Mouse (Mus musculus) adrenal gland, postnatal 36 days (tissue): ENCODE results near the gene Smdt1. TPM values are rescaled to one million over a fixed set of nuclear protein-coding genes. Genes with fewer than 3 reads are reported as not detected.
"Not testable (repeated sequence)": the region's sequence is repeated elsewhere in the genome, so short reads cannot be mapped to it uniquely, and the experiment has no call there.

Source experiments
- DNase-seq, 2 experiments: peaks; one replicate each; pipeline ENCODE4 v3.0.0; 2021; ENCODE audit warnings: mixed read lengths in 1 of 2
- total RNA-seq, 2 experiments: library from RNA; stranded (reverse); gene quantifications; 2 replicates each; pipeline ENCODE4 v1.2.3; 2021

Smdt1 gene
- total RNA-seq, 2 experiments from 2014 or later: 166 to 186 TPM

DNA sequence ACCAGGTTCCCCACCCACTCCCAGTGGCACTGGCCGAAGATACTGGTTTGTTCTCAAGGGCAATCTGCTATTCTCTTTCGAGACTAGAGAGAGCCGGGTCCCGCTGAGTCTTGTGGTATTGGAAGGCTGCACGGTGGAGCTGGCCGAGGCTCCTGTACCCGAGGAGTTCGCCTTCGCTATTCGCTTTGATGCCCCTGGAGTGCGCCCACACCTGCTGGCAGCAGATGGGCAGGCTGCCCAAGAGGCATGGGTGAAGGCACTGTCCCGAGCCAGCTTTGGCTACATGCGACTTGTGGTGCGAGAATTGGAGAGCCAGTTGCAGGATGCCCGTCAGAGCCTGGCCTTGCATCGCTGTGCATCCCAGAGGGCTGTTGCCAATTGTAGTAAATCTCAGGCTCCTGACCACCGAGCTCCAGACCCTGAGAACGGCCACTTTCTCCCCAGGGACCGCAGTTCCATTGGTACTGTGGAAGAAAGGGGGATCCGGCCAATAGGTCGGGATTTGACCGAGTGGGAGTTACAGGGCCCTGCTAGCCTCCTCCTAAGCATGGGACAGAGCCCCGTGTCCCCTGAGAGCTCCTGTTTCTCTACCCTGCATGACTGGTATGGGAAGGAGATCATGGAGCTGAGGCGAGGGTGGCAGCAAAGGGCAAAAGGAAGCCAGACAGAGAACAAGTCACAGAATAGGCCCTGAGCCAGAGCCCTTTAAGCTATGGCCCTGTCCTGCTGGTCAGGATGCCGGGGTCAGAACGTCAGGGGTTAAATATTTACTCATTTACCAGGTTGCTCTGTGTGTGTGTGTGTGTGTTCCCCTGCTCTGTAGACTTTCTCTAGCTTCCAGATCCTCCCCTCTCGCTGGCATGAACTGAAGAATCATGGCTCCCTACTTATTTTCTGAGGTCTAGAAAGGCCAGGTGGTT, 4.9 kb downstream of the Smdt1 start:
- DNase-seq: no peak

GRCm38 (mm10) chr15:82344971-82345370, 6.2 kb downstream of the Smdt1 start:
- DNase-seq: no peak

DNA sequence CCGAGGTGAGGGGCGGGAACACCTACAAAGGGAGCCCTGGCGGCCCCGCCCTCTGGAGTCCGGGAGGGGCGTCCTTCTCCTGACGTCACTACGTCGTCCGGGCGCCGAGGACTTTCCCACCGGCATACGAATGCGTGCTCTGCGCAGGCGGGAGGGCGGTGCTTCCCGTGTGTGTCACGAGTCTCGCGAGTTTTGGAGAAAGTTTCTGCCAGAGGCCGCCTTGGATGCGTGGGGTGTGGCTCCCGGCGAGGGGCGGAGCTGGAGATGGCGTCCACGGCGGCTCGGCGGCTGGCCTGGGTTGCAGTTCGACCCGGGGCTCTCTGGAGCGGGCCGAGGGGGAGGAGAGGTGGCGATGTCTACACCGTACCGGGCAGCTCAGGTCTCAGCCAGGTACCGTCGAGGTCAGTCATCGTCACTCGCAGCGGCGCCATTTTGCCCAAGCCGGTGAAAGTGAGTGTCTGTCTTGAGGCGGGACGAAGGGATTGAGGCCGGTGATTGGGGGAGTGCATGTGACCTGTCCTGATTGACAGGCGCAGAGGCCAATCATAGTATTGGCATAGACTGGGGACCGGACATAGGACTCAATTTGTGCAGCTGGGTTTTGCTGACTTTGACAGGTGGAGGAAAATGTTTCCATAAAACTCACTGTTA, 7.2 kb downstream of the Smdt1 start:
- peak; percentile 98 for DNase-seq

GRCm38 (mm10) chr15:82346580-82347302, 8.0 kb downstream of the Smdt1 start:
- no peak for DNase-seq

DNA sequence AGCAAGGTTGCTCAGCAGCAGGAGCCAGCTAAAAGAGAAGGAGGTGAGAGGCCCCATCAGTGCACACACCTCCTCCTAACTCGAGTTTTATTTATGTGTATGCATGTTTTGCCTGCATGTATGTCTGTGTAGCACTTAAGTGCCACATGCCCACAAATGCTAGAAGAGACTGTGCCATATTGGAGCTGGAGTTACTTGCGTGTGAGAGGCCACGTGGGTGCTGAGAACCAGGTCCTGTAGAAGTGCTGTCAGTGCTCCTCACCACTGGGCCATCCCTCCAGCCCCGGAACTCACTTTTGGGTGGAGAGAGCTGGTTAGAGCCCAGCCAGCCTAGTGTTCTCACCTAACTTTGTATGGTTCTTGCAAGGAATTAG, 8.5 kb downstream of the Smdt1 start:
- no peak for DNase-seq

GRCm38 (mm10) chr15:82347852-82348251, 9.1 kb downstream of the Smdt1 start:
- no peak for DNase-seq

DNA sequence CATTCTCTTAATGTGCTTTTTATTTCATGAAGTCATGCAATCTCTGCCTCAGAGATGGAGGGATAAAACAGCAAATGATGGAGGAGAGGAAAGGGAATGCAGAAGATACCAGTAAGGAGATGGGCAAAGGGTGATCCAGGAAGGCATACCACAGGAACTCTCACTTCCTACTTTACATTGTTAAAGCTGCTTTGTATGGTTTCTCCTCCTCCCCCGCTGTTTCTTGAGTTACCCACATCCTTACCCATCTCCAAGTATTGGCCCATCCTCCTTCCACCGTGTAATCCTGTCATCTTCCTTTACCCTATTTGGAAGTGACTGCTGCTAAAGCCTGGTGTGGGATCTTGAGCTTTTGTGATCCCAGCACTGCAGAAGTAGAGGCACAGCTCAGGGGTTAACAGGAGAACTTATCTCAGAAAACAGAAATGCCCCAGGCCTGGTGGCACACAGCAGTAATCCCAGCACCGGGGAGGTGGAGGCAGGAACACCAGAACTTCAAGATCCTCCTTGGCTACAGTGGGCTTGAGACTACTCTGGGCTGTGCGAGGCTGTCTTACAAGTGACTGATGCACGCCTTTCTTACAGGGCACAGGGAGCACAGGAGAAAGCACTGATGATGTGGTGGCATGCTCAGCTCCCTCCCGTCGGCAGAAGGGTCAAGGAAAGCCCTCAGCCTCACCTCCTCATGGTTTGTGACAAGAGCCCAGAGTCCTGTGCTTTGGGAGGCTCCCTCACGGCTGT, 9.7 kb downstream of the Smdt1 start:
- DNase-seq: no peak

GRCm38 (mm10) chr15:82348999-82349341, 10.2 kb downstream of the Smdt1 start:
- no peak for DNase-seq

DNA sequence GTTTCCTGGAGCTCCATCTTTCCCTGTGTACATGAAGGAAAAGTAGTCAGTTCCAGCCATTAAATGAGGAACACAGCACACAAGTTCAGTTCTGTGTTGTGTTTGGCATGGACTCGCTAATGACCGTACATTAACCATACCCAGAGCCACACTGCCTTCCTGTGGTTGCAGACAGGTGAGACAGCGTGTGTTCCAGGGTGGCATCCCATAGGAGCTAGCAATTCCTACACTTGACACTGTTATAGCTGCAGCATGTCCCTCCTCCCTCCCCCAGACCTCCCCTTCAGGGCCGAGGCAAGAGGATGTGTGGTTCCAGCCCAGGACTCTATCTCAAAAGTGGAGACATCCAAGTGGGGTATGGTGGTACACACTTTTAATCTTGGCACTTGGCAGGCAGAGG, 11.6 kb downstream of the Smdt1 start:
- DNase-seq: no peak

DNA sequence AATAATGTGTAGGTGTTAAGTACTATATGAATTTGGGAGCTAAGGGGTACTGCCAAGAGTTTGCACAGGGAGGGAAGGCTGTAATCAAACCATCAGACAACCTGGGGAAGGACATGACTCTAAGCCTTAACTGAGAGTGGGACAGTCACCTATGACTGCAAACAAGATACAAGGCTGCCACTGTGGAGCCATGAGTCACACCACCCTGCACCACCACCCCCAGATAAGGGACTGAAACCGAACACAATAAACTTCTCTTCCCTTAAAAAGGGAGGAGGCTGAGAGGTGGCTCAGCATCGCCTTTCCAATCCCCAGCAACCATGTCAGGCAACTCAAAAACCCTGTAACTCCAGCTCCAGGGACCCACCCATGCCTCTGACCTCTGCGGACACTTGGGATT, 12.7 kb downstream of the Smdt1 start:
- peak in 1 of 2 experiments; percentile 28 for DNase-seq

DNA sequence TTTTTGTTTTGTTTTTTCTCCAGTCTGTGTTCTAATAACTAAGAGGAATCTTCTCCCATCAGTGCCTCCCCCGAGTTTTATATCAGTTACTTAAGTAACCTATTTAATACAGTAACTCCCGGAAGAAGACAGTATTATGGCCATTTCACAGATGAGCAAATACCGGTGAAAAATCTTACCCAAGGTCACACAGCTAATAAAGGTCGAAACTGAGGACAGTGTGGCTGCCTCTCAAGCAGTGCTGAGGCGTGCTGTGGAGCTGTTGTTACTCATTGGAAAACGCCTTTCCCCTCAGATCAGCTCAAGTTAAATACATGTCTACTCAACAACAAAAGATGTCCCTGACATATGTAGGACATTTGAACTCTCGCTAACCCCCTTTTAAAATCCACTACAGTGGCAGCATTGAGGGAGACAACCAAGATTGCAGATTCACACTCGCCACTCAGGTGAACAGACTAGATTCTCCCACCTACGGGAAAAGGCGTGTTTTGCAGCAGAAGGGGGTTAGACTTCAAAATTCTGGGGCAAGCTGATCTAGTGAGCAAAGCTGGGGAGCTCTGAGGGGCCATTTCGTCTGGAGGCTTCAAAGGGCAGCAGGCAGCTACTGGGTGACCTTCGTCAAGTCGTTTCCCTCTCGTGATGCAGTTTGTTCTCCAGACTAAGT, 14.5 kb downstream of the Smdt1 start:
- DNase-seq: peak in 1 of 2 experiments; percentile 23

GRCm38 (mm10) chr15:82353745-82354113, 15.0 kb downstream of the Smdt1 start:
- DNase-seq: no peak

- peak; percentile 98 to 99 for DNase-seq
Observed at GRCm38 (mm10) chr15:82354126-82354945, 15.6 kb downstream of the Smdt1 start, which contains the start of gene Ndufa6. Ndufa6 (minus strand) TSS chr15:82354322.

DNA sequence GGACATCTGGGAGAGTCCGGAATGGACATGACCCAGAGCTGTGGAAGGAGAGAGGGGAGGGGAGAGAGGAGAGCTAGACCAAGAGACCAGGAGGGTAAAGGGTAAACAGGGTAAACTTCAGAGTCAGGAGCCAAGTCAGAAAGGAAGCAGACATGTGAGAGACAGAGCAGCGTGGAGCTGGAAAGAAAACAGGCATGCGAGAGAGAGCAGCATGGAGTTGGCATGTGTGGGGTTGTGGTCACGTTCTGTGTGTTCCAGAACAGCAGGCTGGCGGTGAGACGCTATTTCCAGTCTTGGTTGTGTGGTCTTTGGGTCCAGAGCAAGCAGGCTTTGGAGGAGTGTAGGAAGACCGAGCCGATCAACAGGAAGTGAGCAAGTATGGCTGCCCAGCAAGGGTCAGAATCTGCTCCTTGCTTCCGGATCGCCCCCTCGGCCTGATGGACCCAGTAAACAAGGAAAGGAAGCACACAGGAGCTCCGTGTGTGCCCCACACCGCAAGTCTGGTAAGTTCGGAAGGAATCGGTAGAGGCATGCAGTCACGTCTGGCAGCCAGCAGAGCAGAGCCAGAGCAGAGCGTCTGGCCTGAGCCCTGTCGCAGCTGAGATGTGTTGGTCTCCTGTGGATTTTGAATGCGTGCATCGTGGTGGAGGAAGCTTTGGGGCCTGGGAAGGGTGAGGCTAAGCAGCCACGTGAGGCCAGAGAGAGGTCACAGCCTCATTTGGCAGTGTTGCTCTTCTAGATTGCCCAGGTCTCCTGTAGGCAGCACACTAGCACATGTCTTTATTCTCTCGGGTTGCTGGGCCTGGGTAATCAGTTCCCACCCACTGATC, 19.9 kb downstream of the Smdt1 start:
- DNase-seq: no peak

DNA sequence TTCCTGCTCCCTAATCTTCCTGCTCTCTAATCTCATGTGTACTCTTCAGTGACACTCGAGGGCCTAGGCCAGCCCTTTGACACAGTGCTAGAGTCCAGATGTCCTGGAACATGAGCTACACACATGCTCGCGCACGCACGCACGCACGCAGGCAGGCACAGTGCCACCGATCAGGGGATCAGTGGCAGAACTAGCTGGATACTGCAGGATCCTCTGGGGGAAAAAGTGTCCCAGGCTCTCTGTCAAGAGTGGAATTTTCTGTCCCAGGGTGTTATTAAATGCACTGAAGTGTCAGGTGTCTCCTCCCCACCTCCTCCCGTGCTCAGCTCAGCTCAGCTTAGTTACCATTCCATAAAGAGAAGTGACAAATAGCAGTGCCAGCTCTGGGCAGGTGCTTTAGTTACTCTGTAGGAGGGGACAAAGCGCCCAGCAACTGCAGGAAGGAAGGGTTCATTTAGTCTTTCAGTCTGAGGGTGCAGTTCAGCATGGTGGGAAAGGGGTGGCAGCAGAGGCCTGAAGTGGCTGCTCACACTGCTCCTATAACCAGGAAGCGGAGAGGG, 22.8 kb downstream of the Smdt1 start:
- DNase-seq: peak in 1 of 2 experiments; percentile 32

GRCm38 (mm10) chr15:82362234-82362633, 23.5 kb downstream of the Smdt1 start:
- DNase-seq: peak in 1 of 2 experiments; percentile 40

GRCm38 (mm10) chr15:82363801-82364200, 25.0 kb downstream of the Smdt1 start:
- DNase-seq: not testable (repeated sequence)

- not testable (repeated sequence) for DNase-seq
Observed at GRCm38 (mm10) chr15:82364561-82364960, 25.8 kb downstream of the Smdt1 start.

DNA sequence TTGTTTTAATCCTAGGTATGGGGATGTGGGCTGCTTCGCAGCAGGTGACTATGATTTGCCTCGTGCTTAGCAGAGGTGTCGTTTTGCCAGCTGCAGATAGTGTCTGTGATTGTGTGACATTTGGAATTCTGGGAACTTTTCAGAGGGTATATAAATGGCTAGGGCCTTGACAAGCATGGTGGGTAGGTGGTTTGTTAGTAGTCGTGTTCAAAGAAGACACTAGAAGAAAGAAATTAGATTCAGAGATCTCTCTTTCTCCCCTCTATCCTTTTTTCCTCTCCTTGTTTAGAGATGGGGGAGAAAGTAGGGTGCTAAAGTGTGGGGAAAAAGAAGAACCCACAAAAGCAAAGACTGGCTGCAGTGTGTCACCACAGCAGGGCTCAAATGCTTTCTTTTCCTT, 29.4 kb downstream of the Smdt1 start:
- no peak for DNase-seq
